Mouse (Mus musculus) G1E (cell line): Measurements from ENCODE around the gene Mid2.

ENCODE experiments used
- CTCF ChIP-seq: IDR thresholded peaks from 2 replicates; pipeline ENCODE4 v1.5.1; 2012; ENCODE audit warnings: low read depth, low read length, inconsistent platforms, mixed read lengths
- GATA1 ChIP-seq: IDR thresholded peaks from 2 replicates; pipeline ENCODE4 v1.6.1; 2012; ENCODE audit warnings: borderline replicate concordance, low read length, inconsistent platforms, mixed read lengths

DNA sequence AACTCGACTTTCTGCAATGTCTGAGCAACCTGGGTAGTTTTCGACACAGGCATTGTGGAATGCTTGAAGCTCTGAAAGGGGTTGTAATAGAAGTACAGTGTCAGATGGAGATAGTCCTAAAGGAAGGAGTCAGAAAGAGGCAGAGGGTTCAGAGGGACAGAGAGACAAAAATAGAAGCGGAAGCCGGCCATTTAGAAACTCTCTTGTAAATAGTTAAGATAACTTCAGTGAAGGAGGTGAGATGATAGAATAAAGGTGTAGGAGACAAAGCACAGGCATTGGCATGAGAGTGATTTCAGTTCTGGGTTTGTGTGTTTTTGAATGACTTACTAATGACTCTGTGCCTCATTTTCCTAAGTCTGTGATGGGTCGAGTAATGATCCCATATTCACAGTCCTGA is 11.0 kb downstream of the Mid2 start:
- TF ChIP-seq CTCF (no peak), GATA1 (no peak)
